Mouse (Mus musculus) heart, postnatal 0 days (tissue): ENCODE results near the gene Slco1a5. TPM values are rescaled to one million over a fixed set of nuclear protein-coding genes. Genes with fewer than 3 reads are reported as not detected.

Experiments
- ATAC-seq: fragments of 200-750 bp; cut with Nextera tagmentation; 2 replicates; pipeline ENCODE4 v1.8.0; 2017; ENCODE audit warnings: low read depth, moderate number of reproducible peaks, moderate library complexity; ENCODE audit not compliant: insufficient read depth
- DNase-seq: peaks from one replicate; pipeline ENCODE4 v3.0.0-alpha.2; 2016; ENCODE audit warnings: low spot score
- H3K27ac ChIP-seq: fragments of 300-500 bp; sonication (generic); 2 replicates; pipeline ENCODE4 v1.5.1; 2014; ENCODE audit warnings: low read depth, mild to moderate bottlenecking
- H3K27me3 ChIP-seq: fragments of 300-500 bp; sonication (generic); 2 replicates; pipeline ENCODE4 v1.6.1; 2014; ENCODE audit warnings: low read length, mixed read lengths; ENCODE audit not compliant: control insufficient read depth, insufficient read depth
- H3K36me3 ChIP-seq: fragments of 300-500 bp; sonication (generic); replicated peaks from 2 replicates; pipeline ENCODE4 v1.6.1; 2014; ENCODE audit warnings: low read length, mixed read lengths; ENCODE audit not compliant: control insufficient read depth, insufficient read depth
- H3K4me1 ChIP-seq: fragments of 300-500 bp; sonication (generic); 2 replicates; pipeline ENCODE4 v1.6.1; 2014; ENCODE audit warnings: antibody characterized with exemption; ENCODE audit not compliant: control insufficient read depth, insufficient read depth
- H3K4me2 ChIP-seq: fragments of 300-500 bp; sonication (generic); 2 replicates; pipeline ENCODE4 v1.6.1; 2014; ENCODE audit warnings: low read depth, mild to moderate bottlenecking, low read length, moderate library complexity
- H3K4me3 ChIP-seq: fragments of 300-500 bp; sonication (generic); 2 replicates; pipeline ENCODE4 v1.5.1; 2014; ENCODE audit warnings: low read depth, low read length
- H3K9ac ChIP-seq: fragments of 300-500 bp; sonication (generic); replicated peaks from 2 replicates; pipeline ENCODE4 v1.6.1; 2014; ENCODE audit warnings: low read depth, low read length, mixed read lengths
- H3K9me3 ChIP-seq: fragments of 300-500 bp; sonication (generic); replicated peaks from 2 replicates; pipeline ENCODE4 v1.6.1; 2016; ENCODE audit warnings: low read length; ENCODE audit not compliant: control insufficient read depth
- CTCF ChIP-seq: IDR thresholded peaks from 2 replicates; pipeline ENCODE4 v1.5.1; 2016; ENCODE audit warnings: antibody characterized with exemption, control low read depth, low read depth
- EP300 ChIP-seq: IDR thresholded peaks from 2 replicates; pipeline ENCODE4 v1.6.1; 2016; ENCODE audit warnings: antibody characterized with exemption, low read depth
- WGBS: fragments of 180-500 bp; shearing (Covaris S2); extraction: QIAGEN DNeasy Blood & Tissue Kit; methylation state at CpG from one replicate; pipeline ENCODE4 v1.1.7; 2014; 5-methylcytosine and 5-hydroxymethylcytosine counted together
- polyA plus RNA-seq: library from polyadenylated mRNA; unstranded; fragments of >200 nt; fragmentation: Nextera tagmentation; extraction: Ambion mirVana; gene quantifications from 2 replicates; pipeline ENCODE4 v1.2.1, GENCODE M21; 2015
- total RNA-seq: library from RNA; depleted of rRNA; stranded (reverse); fragments of >200 nt; gene quantifications from 2 replicates; pipeline ENCODE4 v1.2.3, GENCODE M21; 2014; ENCODE audit warnings: low replicate concordance; rRNA removed

The Slco1a5 gene
- total and polyA plus RNA-seq, 2 experiments from 2014 or later = not detected

DNA sequence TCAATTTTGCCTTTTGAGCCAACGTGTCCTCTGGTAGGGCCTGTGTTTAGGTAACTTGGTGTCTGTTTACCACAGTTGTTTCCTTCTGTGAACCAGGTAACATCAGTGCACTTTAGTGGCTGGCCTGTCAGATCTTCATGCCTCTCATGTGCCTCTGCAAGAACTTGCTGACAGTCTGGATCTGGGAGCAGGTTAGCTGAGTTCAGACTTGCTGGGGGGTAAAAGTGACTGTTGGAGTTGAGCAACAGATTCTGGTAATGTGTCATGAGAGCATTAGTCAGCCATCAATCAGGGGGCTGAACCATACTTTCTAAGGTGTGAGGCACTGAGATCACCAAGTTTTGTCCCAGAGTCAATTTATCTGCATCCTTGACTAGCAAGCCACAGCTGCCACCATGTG is 130.8 kb downstream of the Slco1a5 start:
- TF ChIP-seq EP300 (no peak), CTCF (no peak)
- Histone ChIP-seq H3K4me3 (no peak overlapping the region), H3K9me3 (0 out of 2 replicates have a peak, but pooled peaks cover 5% of the 10 kb centered on the region), H3K36me3 (no peaks in the 10 kb centered on the region), H3K27me3 (no peaks in the 10 kb centered on the region), H3K4me2 (no peak overlapping the region), H3K27ac (no peak overlapping the region), H3K4me1 (no peaks in the 10 kb centered on the region), H3K9ac (no peak overlapping the region)
- no peak for DNase-seq
- WGBS = 52% methylated on average over 1 of the region's 1 CpGs
- no peak for ATAC-seq

- 82% methylated on average over 3 of the region's 3 CpGs for WGBS
Observed at GRCm38 (mm10) chr6:142187426-142187825, 135.4 kb downstream of the Slco1a5 start.

DNA sequence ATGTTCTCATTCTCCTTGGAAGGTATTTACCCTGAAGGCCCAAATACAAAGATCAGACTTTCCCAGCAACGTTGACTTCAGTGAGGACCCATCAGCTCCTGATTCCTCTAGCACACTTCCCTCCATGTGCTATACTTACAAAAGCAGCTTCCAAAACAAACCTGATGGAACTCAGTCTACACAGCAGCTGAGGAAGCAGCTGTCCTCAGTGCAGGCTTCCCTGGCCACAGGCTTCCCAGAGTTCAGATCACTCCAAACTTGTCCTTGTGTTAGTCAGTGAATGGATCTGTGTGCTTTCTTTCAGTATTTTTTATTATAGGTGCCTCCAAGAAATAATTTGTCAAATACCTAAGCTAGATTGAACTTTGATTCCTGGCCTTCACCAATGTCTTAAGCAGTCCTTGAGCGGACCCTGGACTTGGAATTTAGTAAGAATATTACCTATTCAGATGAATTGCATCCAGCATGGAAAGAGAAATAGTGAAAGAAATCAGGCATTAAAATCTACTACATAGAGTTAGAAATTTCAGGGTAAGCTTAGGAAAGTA is 136.8 kb downstream of the Slco1a5 start:
- Histone ChIP-seq H3K4me1 (no peaks in the 10 kb centered on the region), H3K9ac (no peak overlapping the region), H3K27ac (no peak overlapping the region), H3K4me2 (no peak overlapping the region), H3K27me3 (no peaks in the 10 kb centered on the region), H3K36me3 (no peaks in the 10 kb centered on the region), H3K9me3 (no peaks in the 10 kb centered on the region), H3K4me3 (no peak overlapping the region)
- 72% methylated on average over 2 of the region's 2 CpGs for WGBS
- no peak for ATAC-seq
- no peak for DNase-seq
- TF ChIP-seq EP300 = no peak
- no peak for TF ChIP-seq CTCF

More at GRCm38 (mm10) chr6:142187426-142187825, 135.4 kb downstream of the Slco1a5 start:
- ATAC-seq = no peak
- H3K36me3 ChIP-seq = no peaks in the 10 kb centered on the region
- no peak overlapping the region for H3K9ac ChIP-seq
- no peak overlapping the region for H3K27ac ChIP-seq
- no peaks in the 10 kb centered on the region for H3K9me3 ChIP-seq
- DNase-seq = no peak
- H3K4me2 ChIP-seq = no peak overlapping the region
- H3K27me3 ChIP-seq = no peaks in the 10 kb centered on the region
- no peak overlapping the region for H3K4me3 ChIP-seq
- no peaks in the 10 kb centered on the region for H3K4me1 ChIP-seq
- TF ChIP-seq EP300 (no peak), CTCF (no peak)

Other genes starting within 250 kb of the Slco1a5 start
- not detected in 2 replicates for gene Slco1a6, start 114.5 kb downstream of the Slco1a5 start, total RNA-seq
- gene Slco1a6, start 114.5 kb downstream of the Slco1a5 start, polyA plus RNA-seq = 0.69 TPM in 1 of 2 replicates, not detected in the other
- gene Iapp, start 24.6 kb downstream of the Slco1a5 start, total RNA-seq = not detected in 2 replicates
- not detected in 2 replicates for gene Iapp, start 24.6 kb downstream of the Slco1a5 start, polyA plus RNA-seq
- 6.1 and 6.7 TPM in 2 replicates for gene Pyroxd1, start 22.7 kb upstream of the Slco1a5 start, total RNA-seq
- gene Pyroxd1, start 22.7 kb upstream of the Slco1a5 start, polyA plus RNA-seq = 14.7 and 14.8 TPM in 2 replicates
- gene Recql, start 64.1 kb upstream of the Slco1a5 start, total RNA-seq = 3.1 and 5.6 TPM in 2 replicates
- gene Recql, start 64.1 kb upstream of the Slco1a5 start, polyA plus RNA-seq = 8.6 and 8.8 TPM in 2 replicates
- gene Golt1b, start 64.2 kb upstream of the Slco1a5 start, total RNA-seq = 23.2 and 30.8 TPM in 2 replicates
- 37.9 and 39.4 TPM in 2 replicates for gene Golt1b, start 64.2 kb upstream of the Slco1a5 start, polyA plus RNA-seq
- gene Spx, start 90.5 kb upstream of the Slco1a5 start, total RNA-seq = not detected in 2 replicates
- gene Spx, start 90.5 kb upstream of the Slco1a5 start, polyA plus RNA-seq = 0.20 TPM in 1 of 2 replicates, not detected in the other
- gene Gys2, start 150.1 kb upstream of the Slco1a5 start, total RNA-seq = 0.76 TPM in 1 of 2 replicates, not detected in the other
- 0.04 TPM in 1 of 2 replicates, not detected in the other for gene Gys2, start 150.1 kb upstream of the Slco1a5 start, polyA plus RNA-seq
- 851 and 887 TPM in 2 replicates for gene Ldhb, start 185.0 kb upstream of the Slco1a5 start, total RNA-seq
- 2,292 and 2,354 TPM in 2 replicates for gene Ldhb, start 185.0 kb upstream of the Slco1a5 start, polyA plus RNA-seq
- 14.8 and 40.4 TPM in 2 replicates for gene Kcnj8, start 248.6 kb upstream of the Slco1a5 start, total RNA-seq
- gene Kcnj8, start 248.6 kb upstream of the Slco1a5 start, polyA plus RNA-seq = 19.8 and 21.5 TPM in 2 replicates